Mouse (Mus musculus): Measurements from ENCODE around the gene Rab23.

Gene Rab23

DNA sequence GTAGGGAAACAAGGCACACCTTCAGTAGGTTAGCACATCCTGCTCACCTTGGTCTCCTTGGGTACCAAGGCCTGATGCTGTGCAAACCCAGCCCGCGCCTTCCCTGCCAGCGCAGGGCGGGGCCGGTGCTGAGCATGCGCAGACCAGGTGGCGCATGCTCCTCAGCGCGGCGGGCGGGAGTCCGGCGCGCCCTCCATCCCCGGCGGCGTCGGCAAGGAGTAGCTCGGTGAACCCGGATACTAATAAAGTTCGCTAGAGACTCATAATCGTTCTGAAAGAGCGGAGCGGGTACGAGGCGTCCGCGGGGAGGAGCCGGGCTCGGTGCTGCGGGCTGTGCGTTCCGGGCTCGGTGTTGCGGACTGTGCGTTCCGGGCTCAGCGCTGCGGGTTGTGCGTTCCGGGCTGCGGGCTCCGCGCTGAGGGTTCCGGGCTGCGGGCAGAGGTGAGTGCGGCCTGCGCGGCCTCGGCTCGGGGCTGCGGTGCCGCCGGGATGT is at the start of gene Rab23:
Gene Rab23 (plus strand): TSS at position 155 of the 493 bp plus-strand sequence.
- DNase-seq, result peak; percentile 83

GRCm38 (mm10) chr1:33670164-33670616 is 49.5 kb upstream of the Rab23 start:
- peak; percentile 71 for DNase-seq

GRCm38 (mm10) chr1:33671441-33671840 is 48.2 kb upstream of the Rab23 start:
- no peak for DNase-seq

DNA sequence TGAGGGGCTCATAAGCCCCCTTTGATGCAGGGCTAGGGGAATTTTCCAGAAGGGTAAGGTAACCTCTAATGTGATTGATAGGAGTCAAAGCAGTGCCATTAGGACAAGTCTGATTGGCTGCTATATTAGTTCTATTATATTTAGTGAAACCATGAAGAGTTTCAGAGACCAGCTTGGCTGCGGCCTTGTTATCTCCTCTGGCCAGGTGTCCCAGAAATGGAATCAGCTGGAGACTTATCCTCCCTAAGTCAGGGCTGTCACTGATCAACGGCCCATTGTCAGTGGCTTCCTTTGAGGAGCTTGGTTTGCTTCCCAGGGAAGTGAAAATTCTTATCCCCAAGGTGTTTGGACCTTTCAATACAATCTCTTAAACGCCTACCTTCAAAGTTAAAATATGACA is 47.6 kb upstream of the Rab23 start:
- DNase-seq, result no peak

DNA sequence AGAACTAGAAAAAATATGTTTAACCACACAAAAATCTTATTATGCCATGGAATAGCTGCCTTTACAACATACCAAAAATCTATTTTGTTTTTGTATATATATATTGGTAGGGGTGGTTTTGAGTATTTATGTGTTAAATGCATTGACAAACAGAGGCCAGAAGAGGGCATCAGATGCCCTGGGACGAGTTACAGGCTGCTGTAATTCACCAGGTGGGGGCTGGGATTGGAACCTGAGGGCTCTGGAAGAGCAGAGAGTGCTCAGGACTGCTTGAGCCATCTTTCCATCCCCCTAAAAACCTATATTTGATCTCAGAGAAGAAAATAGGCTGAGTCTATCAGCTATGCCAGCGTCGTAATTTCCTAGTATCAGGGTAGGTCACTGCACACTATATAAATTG is 47.2 kb upstream of the Rab23 start:
- DNase-seq, result peak; percentile 44

DNA sequence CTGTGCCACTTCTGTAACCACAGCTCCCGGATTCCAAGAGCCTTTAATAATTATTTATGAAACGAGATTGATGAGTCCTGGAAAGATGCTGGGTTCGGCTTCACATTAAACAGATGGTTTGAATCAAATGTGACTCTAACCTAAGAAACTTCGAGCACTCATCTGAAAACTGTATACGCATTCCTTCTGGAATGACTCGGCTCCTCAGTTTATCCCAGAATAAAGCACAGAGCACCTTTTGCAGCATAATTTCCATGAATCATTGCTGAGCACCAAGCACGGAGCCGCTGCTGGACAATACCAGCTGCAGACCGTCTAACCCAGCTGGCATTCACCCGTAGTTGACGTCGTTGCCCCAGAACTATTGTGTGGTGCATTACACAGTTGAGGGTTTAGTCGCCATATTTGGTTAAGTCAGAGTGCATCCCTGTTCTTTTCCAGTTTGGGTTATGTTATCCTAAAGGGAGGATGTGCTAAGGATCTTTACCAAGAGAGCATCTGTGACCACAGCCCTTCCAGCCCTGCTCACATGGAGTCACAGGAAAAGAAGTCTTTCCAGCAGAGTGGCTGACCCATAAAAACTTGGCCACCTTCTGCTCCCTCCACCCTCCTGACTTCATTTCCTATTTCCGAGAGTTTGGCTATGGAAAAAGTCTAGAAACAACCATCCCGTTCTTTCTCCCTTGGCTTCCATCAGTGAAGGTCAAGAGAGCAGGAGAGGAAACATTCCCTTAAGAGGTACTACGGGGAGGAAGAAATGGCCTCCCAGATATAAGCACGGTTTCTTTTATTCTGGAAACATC is 46.3 kb upstream of the Rab23 start:
- no peak for DNase-seq

DNA sequence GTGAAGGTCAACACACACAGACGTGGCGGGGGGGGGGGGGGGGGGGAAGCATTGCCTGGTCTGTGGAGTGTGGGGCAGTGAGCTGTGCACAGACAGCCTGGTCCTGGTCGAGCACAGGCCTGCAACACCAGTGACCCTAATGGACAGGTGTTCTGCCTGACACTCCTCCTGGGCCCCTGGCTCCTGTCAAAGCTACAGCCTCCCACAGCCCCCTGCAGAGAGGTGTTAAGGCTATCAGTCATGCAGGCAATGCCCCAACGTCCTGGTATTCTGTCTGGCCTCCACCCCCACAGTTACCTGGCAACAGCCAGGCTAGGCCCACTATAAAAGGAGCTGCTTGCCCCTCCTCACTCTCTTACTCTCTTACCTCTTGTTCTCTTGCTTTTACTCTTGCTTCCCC is 39.3 kb upstream of the Rab23 start:
- DNase-seq, result no peak

DNA sequence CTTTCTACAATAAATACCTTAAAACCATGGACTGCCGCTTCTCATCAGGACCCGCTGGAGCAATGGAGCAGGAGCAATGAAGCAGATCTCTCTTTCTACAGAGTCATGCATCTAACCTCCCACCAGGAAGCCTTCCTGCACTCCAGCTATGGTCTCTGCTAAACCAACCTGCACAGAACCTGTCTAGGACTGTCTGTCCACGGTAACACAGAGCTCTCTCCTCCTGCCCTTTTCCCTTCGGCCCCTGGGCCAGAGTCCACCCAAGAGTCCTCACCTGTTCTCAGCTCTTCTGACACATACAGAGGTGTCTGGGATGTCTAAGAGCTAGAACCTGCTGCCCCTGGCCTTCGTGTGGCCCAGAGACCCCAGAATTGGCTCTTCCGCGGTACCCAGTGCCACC is 38.8 kb upstream of the Rab23 start:
- DNase-seq, result no peak

- peak; percentile 34 for DNase-seq
Measured at GRCm38 (mm10) chr1:33684459-33684858, 35.2 kb upstream of the Rab23 start.

GRCm38 (mm10) chr1:33688810-33689209 is 30.9 kb upstream of the Rab23 start:
- no peak for DNase-seq

DNA sequence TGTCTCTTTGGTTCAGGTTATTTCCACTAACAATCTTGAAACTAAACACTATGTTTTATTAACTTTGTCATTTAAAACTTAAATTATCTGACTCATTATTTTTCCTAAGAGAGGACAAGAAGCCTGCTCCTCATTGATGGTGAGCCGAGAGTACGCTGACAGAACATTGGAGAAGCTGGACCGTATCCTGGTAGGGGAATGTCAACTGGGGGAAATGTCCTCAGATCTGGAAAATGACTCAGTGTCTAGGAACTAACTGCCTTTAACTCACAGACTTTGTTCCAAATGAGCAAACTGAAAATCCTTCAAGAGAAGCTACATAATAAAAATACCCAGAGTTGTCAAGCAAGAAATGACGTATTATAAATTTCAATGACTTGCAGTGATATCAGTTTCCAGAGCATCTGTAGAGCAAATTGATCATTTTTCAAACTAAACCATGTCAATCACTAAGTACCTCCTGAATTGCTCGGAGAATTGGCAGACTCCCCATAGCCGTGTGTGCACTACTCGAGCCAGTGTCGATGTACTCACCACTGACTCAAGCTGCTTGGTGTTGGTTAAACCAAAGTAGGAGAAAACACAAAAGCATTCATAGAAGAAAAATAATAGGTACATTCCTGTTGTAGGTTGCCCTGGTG is 30.1 kb upstream of the Rab23 start:
- no peak for DNase-seq

DNA sequence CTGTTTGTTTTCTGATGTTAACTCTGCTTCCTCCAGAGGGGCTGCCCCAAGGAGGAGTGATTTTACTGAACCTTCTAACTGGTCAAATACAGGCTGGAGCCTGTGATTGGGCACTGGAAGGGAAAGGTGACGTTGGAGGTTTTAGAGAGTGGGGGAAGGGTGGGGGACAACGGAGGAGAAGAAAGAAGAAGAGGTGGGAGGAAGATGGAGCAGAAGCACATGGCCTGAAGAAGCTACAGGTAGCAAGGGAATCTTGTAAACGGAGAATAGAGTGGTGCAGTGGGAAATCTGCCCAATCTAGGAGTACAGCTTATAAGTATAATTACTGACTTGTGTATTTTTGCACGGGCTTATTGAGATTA is 29.6 kb upstream of the Rab23 start:
- DNase-seq, result no peak

GRCm38 (mm10) chr1:33693893-33694292 is 25.8 kb upstream of the Rab23 start:
- DNase-seq, result no peak

- no peak for DNase-seq
Measured at GRCm38 (mm10) chr1:33696016-33696415, 23.7 kb upstream of the Rab23 start.

DNA sequence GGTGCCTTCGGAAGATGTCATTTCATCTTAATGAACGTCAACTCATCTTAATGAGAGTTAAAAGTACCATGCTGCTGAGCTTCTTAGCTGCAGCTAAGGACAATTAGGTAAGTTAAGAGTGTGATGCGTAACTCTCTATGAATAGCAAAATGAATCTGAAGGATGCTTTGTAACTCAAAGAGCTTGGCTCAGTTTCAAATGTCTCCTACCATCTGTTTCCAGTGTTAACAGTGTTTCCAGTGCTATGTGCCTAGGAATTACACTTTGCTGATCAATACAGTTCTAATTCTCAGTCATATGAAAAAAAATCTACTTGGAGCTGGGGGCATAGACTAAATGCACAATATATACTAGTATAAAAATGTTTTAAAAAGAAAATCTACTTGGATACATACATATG is 18.4 kb upstream of the Rab23 start:
- DNase-seq, result no peak

GRCm38 (mm10) chr1:33709615-33710014 is 10.1 kb upstream of the Rab23 start:
- no peak for DNase-seq

GRCm38 (mm10) chr1:33712026-33712425 is 7.7 kb upstream of the Rab23 start:
- DNase-seq, result no peak

DNA sequence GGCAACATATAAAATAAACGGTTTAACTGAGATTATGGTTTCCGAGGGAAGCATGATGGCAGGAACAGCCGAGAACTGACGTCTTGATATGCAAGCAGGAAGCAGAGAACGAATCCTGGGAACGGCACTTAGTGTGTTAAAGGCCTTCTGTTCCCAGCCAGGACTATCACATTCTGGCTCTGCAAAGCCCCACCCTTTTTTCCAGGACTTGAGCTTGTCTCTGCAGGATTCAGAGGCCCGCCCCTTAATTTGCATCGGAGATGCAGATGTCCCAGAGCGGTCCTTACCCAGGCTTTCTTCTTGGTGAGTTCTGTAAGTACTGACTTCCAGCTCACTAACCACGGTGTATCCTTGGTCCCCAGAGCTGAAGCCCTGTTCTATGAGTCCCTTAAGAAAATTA is 4.9 kb upstream of the Rab23 start:
- no peak for DNase-seq

DNA sequence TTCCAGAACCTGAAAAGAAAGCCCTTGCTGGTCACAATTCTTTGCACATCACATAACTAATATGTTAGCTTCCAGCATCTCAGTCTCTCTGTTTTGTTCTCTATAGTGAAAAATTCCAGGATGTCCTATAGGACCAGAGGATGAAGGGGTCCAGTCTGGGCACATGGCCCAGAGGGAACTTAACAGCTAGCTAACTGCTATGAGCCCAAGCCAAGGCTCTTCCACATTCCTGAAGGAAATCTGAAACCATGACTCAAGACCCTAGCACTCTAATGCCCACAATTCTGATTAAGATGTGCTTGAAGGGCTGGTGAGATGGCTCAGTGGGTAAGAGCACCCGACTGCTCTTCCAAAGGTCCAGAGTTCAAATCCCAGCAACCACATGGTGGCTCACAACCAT is 2.1 kb upstream of the Rab23 start:
- no peak for DNase-seq

DNA sequence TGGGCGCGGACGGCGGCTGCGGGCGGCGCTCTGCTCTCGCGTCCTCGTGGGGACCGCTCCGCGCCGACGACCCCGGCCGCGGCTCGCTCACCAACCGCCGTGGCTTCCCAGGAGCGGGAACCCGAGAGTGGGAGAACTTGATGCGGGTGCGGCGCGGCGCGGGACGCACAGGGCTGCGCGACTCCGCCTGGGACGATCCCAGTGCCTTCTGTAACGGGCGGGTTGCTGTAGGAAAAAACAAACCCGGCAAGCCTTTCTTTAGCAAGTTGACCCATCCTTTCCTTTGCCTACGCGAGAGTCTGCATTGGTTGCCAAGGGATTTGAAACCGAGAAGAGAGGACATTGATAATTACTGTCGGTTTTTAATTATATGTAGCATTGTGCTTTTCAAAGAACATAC is 544 bp downstream of the Rab23 start:
- no peak for DNase-seq

DNA sequence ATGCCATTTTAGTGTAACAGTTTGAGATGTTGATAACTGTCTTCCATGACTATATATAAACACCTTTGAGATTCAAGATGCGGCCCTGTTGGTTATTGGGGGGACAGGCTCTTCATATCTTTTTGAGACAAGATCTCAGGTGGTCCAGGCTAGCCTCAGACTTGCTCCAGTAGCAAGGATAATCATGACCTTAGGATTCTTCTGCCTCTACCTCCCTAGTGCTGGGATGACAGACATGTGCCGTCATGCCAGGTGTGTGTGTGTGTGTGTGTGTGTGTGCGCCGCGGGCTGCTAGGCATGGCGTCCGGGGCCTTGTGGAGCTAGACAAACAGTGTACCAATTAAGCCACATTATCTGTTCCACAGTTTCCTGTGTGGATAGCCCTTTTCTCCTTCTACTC is 1.3 kb downstream of the Rab23 start:
- DNase-seq, result no peak

DNA sequence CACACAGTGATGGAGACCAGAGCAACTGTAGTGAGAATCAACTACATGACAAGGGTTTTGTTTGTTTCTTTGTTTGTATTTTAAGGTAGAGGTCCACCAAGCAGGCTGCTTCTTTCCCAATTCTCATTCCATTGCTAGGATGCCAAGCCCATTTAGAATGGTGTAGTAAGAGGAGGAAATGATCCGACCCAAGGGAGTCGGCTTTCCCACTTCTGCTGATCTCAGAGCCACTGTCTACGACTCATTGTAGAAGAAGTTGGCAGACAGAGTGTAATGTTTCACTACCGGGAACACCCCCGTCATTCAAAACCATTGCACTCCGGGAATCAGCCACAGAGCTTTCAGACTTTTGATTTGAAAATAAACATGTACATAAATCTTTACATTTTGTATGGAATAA is 4.8 kb downstream of the Rab23 start:
- no peak for DNase-seq

GRCm38 (mm10) chr1:33725086-33725485 is 5.4 kb downstream of the Rab23 start:
- DNase-seq, result no peak

GRCm38 (mm10) chr1:33733044-33733443 is 13.4 kb downstream of the Rab23 start:
- DNase-seq, result no peak

Measured in thymus, postnatal 14 days (tissue).